Mouse (Mus musculus) mouse trophoblast stem cell (cell line): Measurements from ENCODE around the gene Grap.

ENCODE experiments used
- in situ Hi-C, 2 experiments: fragments of 300-500 bp; cut with MseI, MboI; formaldehyde crosslinking; loops; 2 replicates in 1 of 2; 3 replicates in 1 of 2; pipeline ENCODE4 v1.15.1; 2025

The Grap gene

DNA sequence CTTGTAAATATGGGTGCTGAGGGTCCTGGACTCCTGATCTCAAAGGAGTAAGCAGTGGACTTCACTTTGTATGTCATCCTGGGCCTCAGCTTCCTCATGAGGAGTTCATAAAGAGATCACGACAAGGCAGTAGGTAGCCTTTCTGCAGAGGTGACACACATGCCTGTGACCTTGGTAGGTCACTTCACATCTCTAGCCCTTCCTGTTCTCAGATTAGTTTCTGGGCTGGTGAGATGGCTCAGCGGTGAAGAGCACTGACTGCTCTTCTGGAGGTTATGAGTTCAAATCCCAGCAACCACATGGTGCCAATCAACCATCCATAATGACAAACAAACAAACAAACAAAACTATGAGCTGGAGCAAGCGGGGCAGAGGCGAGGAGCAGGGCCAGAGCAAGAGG lies 24.6 kb downstream of the Grap start:
- in situ Hi-C loops: no loop called here

- in situ Hi-C loops: no loop called here
Measured at GRCm38 (mm10) chr11:61679091-61679866, 26.2 kb downstream of the Grap start.

DNA sequence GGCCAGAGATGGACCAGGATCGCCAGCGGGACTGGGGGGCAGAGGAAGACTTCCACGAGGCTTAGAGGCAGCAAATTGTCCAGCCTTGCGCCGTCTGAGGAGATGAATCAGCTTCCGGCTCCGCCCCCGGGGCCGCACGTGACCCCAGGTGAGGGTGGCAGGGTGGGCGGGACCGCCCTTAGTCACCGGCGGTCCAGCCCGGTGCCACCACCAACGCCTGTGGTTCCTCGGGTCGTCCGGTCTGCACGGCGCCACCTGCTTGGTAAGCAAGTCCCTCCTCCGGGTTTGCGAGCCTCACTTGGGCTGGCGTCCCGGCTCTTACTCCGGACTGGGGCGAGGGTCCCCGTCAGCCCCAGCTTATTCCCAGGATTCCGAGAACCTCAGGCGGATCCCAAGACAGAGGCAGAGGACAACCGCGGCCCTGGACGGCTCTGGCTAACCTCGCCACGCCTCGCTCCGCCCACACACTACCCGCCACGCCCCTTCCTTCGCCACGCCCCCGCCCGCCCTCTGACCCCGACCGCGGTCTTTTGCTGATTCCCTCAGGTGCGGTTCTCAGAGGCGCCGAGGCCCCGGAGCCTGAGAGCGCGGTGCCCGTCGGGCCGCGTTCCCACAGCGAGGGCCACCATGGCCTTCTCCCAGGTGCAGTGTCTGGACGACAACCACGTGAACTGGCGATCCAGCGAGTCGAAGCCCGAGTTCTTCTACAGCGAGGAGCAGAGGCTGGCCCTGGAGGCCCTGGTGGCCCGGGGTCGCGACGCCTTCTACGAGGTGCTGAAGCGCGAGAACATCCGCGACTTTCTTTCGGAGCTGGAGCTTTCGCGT lies 31.1 kb downstream of the Grap start, which contains the start of gene Fam83g:
TSS of gene Fam83g (plus strand) at position 185 of the 825 bp plus-strand sequence.
- in situ Hi-C loops: no loop called here

GRCm38 (mm10) chr11:61685119-61685725 lies 32.2 kb downstream of the Grap start:
- in situ Hi-C loops: no loop called here

DNA sequence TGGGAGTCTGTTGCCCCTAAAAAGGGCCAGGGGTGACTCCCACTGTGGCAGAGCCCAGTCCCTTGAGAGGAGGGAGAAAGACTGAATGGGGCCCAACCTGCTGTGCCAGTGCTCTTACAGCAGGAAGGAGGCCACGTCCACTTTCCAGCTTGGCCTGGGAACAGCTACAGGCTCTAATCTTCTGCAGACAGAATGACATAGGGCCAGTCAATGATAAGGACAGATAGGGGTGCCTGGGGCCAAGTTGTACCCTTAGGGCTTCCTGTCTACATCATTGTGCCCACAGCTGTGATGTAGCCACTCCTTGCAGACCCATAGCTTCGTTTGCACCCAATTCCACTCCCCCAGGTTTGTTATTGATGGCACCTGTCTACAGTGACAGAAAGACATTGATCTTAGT lies 33.1 kb downstream of the Grap start:
- in situ Hi-C loops: no loop called here

DNA sequence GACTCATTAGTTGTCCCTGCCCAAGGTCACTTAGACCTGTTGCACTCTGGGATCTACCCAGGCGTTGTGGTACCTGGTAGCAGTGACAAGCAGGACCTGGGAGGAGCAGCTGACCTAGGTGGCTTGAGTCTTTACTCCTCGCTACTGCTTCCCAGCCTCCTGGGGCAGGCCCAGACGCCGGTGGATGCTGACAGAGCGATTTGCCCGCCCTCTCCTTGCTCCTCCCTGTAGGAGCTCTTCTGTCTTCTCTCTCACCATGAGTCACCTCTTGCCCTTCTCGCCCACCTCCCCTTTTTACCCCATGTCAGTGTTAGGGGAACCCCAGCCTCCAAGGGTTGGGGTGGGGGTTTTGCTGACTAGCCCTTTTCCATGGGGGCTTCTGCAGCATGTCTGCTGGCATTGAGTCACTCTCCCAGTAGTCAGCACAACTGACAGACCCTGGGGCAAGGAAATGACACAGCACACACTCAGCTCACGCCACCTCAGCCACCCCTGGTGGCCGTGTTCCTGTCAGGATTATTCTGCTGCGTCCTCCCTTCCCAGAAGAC lies 33.9 kb downstream of the Grap start:
- in situ Hi-C loops: no loop called here

DNA sequence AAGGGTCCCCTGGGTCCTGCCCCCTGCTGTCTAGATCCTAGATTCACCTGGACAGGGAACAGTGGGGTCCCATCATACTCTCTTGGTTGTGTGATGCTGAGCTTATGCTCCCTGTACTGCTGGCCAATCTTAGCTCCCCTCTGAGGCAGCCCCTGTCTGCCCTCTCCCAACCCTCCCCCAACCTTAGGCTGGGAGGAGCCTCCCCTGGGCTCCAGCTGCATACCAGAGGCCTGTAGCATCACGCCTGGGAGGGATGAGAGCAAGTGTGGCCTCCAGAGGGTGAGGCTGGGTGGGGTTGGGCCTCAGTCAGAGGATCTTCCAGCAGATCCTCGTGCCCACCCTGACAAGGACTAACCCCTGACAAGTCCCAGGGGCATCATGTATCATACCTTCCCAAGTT lies 34.5 kb downstream of the Grap start:
- in situ Hi-C loops: no loop called here

DNA sequence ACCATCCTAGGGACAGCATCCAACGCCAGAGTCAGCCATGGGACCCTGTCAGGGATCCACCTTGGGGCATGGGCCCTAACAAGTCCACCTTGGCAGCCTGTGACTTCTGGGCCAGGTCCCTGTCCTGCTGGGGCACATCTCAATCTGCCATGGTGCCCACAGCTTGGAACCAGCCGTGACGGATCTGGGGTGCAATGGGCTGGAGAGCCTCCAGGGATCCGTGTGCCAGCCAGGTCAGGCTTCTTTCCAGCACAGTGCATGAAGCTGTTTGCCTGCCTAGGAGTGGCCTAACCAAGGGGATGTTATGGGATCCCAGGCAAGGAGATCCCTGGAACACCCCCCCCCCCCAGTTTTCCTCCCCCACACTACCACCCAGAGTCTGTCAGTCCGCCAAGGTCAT lies 39.9 kb downstream of the Grap start:
- in situ Hi-C loops: no loop called here

- in situ Hi-C loops: no loop called here
Measured at GRCm38 (mm10) chr11:61698852-61699251, 45.8 kb downstream of the Grap start.

DNA sequence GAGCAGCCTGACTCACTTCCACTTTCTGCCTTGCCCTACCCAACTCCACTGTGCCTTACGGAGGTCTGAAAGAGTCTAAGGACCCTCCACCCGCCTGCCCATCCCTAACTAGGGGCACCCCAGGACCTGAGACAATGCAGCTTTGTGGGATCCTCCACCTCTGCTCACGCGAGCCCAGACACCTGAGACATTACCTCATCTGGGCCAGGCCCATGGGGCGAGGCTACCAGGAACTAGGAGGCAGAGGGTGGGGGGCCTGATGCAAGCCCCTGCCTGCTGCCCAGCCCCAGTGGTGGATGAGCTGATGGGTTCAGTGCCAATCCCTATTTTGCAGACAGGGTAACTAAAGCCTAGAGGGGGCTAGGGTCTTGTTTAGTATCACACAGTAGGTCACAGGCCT lies 46.4 kb downstream of the Grap start:
- in situ Hi-C loops: no loop called here

DNA sequence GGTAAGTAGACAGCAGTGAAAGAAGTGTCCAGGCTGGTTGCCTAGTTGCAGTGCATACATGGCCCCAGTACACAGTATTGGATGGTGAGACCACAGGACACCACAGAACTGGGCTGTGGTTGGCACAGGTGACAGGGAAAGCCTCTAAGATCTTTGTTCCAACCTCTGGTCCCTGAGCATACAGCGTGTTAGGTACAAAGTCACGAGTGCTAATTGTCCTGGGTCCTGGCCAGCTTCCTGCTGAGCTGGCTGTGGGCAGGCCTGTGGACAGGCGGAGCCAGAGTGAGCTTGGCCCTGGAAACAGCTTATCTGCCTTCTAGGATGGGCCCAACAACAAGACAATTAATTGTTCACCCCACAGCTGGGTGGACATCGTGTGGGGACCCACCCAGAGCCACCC lies 46.9 kb downstream of the Grap start:
- in situ Hi-C loops: no loop called here

- in situ Hi-C loops: no loop called here
Measured at GRCm38 (mm10) chr11:61701696-61702095, 48.6 kb downstream of the Grap start.

GRCm38 (mm10) chr11:61702494-61702893 lies 49.4 kb downstream of the Grap start:
- in situ Hi-C loops: no loop called here

DNA sequence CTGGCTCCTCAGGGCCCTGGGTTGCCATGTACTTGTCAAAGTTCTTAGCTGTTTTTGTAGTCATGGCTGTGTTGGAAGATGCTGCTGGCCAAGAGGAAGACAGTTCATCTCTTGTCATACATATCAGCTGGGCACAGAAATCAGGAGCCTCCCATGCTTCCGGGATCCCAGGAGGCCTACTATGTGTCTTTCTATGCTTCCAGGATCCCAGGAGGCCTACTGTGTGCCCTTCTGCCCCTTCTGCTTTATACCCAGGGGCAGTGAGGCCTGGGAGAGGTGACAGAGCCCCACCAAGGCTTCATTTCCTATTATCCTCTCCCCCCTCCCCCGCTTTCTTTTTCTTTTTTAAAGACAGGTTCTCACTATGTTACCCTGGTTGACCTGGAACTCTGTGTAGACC lies 52.5 kb downstream of the Grap start:
- in situ Hi-C loops: no loop called here

DNA sequence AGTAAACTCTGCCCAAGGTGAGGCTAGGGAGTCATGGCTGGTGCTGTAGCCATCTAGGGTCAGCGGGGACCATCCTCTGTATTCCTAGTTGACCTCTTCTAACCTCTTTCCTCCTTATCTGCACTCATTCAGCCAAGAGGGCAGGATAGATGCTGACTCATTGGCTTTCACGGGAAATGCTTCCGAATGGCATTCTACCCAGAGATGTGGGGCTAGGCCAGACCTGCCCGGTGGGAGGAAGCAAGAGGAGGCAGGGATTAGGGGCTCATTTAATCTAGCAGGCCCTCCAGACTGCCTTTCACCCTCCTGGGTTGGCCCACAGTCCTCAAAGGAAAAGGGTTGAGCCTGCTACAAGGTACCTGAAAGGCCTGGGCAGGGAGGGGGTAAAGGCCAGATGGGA lies 53.2 kb downstream of the Grap start:
- in situ Hi-C loops: no loop called here

DNA sequence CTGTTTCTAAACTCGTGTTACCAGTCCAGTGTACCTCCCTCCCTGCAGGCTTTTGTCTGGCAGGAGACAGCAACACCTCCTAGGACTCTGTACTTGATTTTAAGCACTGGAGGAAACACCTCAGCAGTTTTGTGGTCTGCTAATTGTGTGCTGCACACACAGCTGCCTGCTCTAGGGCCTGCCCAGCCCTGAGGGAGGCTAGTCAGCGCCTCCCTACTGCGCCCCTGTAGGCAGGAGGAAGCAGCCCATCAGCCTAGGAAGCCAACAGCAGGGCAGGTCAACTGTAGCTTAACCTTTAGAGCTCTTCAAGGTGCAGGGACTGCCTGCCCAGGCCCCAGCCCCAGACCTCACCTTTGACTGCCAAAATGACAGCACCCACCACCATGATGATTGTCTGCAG lies 55.9 kb downstream of the Grap start:
- in situ Hi-C loops: no loop called here

- in situ Hi-C loops: loop anchor here (5.0 kb wide), 1 partner anchor 86 kb away; no protein-coding TSS in a partner anchor
Measured at GRCm38 (mm10) chr11:61713157-61713855, 60.2 kb downstream of the Grap start.

DNA sequence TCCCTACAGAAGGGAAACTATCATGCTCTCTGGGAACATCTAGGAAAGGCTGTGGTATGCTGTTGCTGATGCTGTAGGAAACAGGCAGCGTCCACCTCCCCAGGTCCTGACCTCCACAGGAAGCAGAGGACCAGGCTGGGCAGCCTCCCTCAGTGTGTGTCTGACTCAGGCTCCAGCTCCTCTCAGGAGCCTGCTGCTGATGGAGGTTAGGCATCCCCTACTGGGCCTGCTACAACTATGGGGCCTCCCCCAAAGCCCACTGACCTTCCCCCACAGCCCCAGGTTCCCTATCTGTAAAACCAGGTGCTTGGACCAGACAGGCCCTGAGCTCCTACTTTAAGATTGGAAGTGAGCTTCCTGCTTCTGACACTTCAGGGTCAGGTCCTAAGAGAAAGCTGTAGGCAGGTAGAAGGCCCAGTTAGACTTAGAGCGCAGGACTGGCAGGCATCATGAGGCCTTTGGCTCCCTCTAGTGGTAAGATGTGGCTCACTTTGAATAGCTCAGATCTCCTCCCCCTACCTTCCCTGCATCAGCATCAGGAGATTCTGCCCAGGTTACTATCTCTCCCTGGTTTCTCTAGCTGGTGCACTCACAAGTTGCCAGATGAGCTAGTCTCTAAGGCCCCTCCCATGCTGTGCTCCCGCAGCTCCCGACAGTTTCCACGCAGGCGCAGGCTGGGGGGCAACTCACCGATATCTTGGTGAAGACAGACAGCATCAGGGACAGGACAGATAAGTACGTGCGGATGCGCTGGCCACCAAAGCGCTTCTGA lies 61.5 kb downstream of the Grap start:
- in situ Hi-C loops: loop anchor here (5.0 kb wide), 3 partner anchors 42 to 87 kb away; no protein-coding TSS in a partner anchor

- in situ Hi-C loops: loop anchor here (5.0 kb wide), 2 partner anchors 43 to 48 kb away; no protein-coding TSS in a partner anchor
Measured at GRCm38 (mm10) chr11:61715130-61715529, 62.1 kb downstream of the Grap start.

GRCm38 (mm10) chr11:61717990-61718389 lies 64.9 kb downstream of the Grap start:
- in situ Hi-C loops: loop anchor here (5.0 kb wide), 2 partner anchors 46 to 51 kb away; no protein-coding TSS in a partner anchor
